Mouse (Mus musculus): ENCODE data around the gene Gm44965. TPM values are rescaled to one million over a fixed set of nuclear protein-coding genes. Genes with fewer than 3 reads are reported as not detected.
A peak's percentile ranks its signal among the peaks of the same experiment; 100 is the strongest.

Gene Gm44965
- polyA plus RNA-seq, 1 experiment from 2014 or later = 0.78 TPM

DNA sequence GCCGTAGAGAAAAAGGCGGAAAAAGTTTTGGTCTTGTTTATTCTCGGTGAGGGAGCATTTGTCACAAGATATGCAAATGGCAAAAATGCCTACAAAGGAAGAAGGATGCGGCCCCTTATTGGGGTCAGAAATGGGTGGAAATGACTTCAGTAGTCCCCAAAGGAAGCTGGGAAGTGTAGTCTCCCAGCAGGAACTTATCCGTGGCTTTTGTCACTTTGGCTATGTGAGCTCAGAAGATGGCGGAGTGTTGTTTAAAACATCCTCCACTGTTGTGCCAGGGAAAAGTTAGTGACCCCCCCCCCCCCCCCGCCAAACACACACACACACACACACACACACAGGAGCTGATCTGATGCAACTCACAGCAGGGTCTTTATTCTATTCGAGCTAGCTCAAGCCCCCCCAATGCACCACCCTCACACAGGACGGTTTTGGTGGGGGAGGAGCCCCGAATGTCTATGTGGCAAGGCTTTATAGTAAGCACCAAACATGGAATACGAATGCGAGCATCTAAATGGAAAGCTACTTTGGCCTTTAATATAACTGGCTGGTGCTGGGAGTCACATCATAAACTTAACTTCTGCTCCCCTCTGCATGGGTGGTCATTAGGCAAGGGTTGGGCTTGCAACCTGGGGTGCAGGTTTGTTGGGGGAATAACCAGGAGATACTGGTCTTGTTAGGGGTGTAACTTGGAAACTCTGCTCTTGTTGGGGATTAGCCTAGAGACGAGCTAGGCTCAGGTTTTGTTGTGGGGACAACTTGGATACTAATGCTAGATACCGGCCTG lies 38.4 kb upstream of the Gm44965 start:
- 28% methylated on average over 14 of the region's 14 CpGs for WGBS
- peak overlapping the region; percentile 99 for H3K27ac ChIP-seq
- peak overlapping the region; percentile 91 for H3K4me2 ChIP-seq (replicated peaks)
- ATAC-seq (ENCODE audit: low FRiP score) = peak; percentile 87
- peak; percentile 83 for DNase-seq (ENCODE audit: low spot score)
- peak overlapping the region; percentile 88 for H3K9ac ChIP-seq
- H3K36me3 ChIP-seq (replicated peaks; ENCODE audit: control insufficient read depth, insufficient read depth) = peaks cover 17% of the 10 kb centered on the region
- peaks cover 18% of the 10 kb centered on the region for H3K4me1 ChIP-seq (replicated peaks; ENCODE audit: control insufficient read depth, insufficient read depth, low read length)
- H3K27me3 ChIP-seq (ENCODE audit: control insufficient read depth, insufficient read depth, low read length) = no peaks in the 10 kb centered on the region
- H3K9me3 ChIP-seq (ENCODE audit: control insufficient read depth, low read length) = no peaks in the 10 kb centered on the region
- H3K4me3 ChIP-seq (replicated peaks; ENCODE audit: low read length) = peak overlapping the region; percentile 53

DNA sequence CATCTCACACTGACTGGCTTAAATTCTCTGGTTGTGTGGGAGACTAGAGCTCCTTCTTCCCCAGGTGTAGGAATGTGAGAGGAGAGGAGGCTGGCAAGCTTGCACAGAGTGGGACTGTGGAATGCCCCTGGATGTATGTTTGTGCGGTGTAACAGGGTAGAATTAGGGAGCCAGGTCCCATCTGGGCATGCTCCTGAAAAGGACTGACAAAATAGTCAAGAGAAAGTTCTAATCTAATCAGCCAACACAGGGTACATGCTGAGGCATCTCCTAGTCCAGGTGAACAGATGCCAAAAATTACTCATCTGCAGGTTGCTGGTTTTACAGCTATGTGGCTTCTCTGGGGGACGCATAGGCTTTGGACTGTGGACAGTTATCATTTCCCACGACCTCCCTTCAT lies 37.8 kb upstream of the Gm44965 start:
- Histone ChIP-seq H3K4me1 (replicated peaks; ENCODE audit: control insufficient read depth, insufficient read depth, low read length) (peaks cover 18% of the 10 kb centered on the region), H3K4me3 (replicated peaks; ENCODE audit: low read length) (no peak overlapping the region; the same call in 1 of the 2 replicates), H3K36me3 (replicated peaks; ENCODE audit: control insufficient read depth, insufficient read depth) (peaks cover 20% of the 10 kb centered on the region), H3K4me2 (replicated peaks) (peak overlapping the region; percentile 91), H3K9me3 (ENCODE audit: control insufficient read depth, low read length) (no peaks in the 10 kb centered on the region), H3K27ac (no peak overlapping the region), H3K27me3 (ENCODE audit: control insufficient read depth, insufficient read depth, low read length) (no peaks in the 10 kb centered on the region), H3K9ac (no peak overlapping the region)
- 84% methylated on average over 3 of the region's 3 CpGs for WGBS
- DNase-seq (ENCODE audit: low spot score) (no peak), ATAC-seq (ENCODE audit: low FRiP score) (no peak)

DNA sequence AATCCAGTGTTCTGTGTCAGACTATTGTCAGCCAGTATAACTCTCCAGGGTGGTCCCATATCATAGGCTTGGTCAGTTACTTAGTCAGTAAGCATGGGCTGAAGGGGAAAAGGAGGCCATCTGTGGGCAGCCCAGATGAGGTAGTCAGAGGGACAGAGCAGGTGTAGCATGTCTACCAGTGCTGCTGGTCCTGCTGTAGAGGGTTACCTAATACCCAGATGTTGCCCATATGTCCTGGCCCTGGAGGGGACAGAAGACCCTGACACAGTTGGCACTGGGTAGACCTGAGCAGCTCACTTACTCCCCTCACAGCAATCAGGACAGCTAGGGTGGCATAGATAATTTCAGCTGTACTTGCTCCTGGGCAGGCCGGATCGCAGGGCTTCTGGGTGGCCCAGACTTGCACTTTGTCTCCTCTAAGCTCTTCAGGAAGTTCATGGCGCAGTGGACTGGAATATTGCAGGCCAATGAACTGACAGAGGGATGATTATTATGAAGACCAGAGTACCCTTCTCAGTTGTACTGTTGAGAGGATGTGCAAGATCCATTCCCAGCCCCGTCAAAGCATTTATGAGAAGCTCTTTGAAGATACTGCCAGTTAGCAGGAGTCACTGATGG lies 27.9 kb upstream of the Gm44965 start:
- H3K4me2 ChIP-seq (replicated peaks) = no peak overlapping the region
- no peaks in the 10 kb centered on the region for H3K27me3 ChIP-seq (ENCODE audit: control insufficient read depth, insufficient read depth, low read length)
- H3K4me1 ChIP-seq (replicated peaks; ENCODE audit: control insufficient read depth, insufficient read depth, low read length) = no peaks in the 10 kb centered on the region
- H3K9me3 ChIP-seq (ENCODE audit: control insufficient read depth, low read length) = no peaks in the 10 kb centered on the region
- H3K27ac ChIP-seq = no peak overlapping the region
- no peak overlapping the region for H3K4me3 ChIP-seq (replicated peaks; ENCODE audit: low read length)
- DNase-seq (ENCODE audit: low spot score) (no peak), ATAC-seq (ENCODE audit: low FRiP score) (no peak)
- H3K9ac ChIP-seq = no peak overlapping the region
- 99% methylated on average over 4 of the region's 4 CpGs for WGBS
- H3K36me3 ChIP-seq (replicated peaks; ENCODE audit: control insufficient read depth, insufficient read depth) = peaks cover 50% of the 10 kb centered on the region

DNA sequence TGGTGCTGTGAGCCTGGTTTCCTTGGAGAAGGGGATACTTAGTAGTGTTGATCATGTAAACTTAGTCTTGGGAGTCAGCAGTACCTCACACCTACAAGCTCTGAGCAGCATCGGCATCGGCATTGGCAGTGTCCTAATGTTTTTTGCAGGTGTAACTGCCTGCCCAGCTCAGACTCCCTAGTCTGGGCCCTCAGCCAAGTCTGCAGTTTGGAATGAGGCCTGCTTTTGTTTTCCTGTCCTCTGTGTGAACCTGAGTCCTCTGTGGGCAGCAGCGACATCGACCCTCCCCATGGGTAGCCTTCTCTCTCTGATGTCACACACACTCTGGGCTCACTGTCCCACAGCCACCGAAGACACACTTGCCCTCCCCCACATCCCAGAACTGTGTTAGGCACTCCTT lies 27.4 kb upstream of the Gm44965 start:
- H3K9me3 ChIP-seq (ENCODE audit: control insufficient read depth, low read length) = no peaks in the 10 kb centered on the region
- H3K27ac ChIP-seq = no peak overlapping the region
- no peak overlapping the region for H3K4me2 ChIP-seq (replicated peaks)
- H3K9ac ChIP-seq = no peak overlapping the region
- H3K4me3 ChIP-seq (replicated peaks; ENCODE audit: low read length) = no peak overlapping the region
- no peaks in the 10 kb centered on the region for H3K4me1 ChIP-seq (replicated peaks; ENCODE audit: control insufficient read depth, insufficient read depth, low read length)
- DNase-seq (ENCODE audit: low spot score) = no peak
- 56% methylated on average over 5 of the region's 5 CpGs for WGBS
- H3K36me3 ChIP-seq (replicated peaks; ENCODE audit: control insufficient read depth, insufficient read depth) = peaks cover 50% of the 10 kb centered on the region
- H3K27me3 ChIP-seq (ENCODE audit: control insufficient read depth, insufficient read depth, low read length) = no peaks in the 10 kb centered on the region
- no peak; the same call in 1 of the 2 replicates for ATAC-seq (ENCODE audit: low FRiP score)

DNA sequence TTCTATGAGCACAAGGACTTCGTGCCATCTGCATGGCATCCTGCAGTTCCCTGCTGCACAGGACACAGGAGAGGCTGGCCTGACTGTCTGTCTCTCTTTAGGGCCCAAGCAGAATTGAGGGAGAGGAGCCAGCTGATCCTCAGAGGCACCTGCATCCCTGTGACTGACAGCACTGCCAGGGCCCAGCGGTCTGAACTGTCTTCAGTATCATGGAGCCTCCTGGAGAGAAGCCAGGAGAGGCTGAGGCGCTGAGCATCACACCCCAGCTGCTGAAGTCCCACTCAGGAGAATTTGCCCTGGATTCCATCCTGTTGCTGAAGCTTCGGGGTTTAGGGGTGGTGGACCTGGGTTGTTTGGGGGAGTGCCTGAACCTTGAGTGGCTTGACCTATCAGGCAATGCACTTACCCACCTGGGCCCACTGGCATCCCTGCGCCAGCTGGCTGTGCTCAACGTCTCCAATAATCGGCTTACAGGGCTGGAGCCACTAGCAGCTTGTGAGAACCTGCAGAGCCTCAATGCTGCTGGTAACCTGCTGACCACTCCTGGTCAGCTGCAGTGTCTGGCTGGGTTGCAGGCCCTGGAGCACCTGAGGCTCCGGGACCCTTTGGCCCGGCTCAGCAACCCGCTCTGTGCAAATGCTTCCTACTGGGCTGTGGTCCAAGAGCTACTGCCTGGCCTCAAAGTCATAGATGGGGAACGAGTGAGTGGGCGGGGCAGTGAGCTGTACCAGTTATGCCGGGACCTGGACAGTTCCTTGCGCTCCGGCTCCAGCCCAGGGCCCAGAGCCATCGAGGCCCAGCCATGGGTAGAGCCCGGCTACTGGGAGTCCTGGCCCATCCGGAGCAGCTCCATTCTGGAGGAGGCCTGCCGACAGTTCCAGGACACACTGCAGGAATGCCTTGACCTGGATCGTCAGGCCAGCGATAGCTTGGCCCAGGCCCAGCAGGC lies 25.4 kb upstream of the Gm44965 start:
- ATAC-seq (ENCODE audit: low FRiP score) (peak; percentile 41; the same call in 1 of the 2 replicates), DNase-seq (ENCODE audit: low spot score) (no peak)
- H3K9ac ChIP-seq = no peak overlapping the region
- H3K36me3 ChIP-seq (replicated peaks; ENCODE audit: control insufficient read depth, insufficient read depth) = peaks cover 42% of the 10 kb centered on the region
- WGBS = 89% methylated on average over 21 of the region's 21 CpGs
- H3K9me3 ChIP-seq (ENCODE audit: control insufficient read depth, low read length) = no peaks in the 10 kb centered on the region
- H3K4me1 ChIP-seq (replicated peaks; ENCODE audit: control insufficient read depth, insufficient read depth, low read length) = no peaks in the 10 kb centered on the region
- H3K4me3 ChIP-seq (replicated peaks; ENCODE audit: low read length) = no peak overlapping the region
- H3K27ac ChIP-seq = no peak overlapping the region
- no peaks in the 10 kb centered on the region for H3K27me3 ChIP-seq (ENCODE audit: control insufficient read depth, insufficient read depth, low read length)
- H3K4me2 ChIP-seq (replicated peaks) = no peak overlapping the region

DNA sequence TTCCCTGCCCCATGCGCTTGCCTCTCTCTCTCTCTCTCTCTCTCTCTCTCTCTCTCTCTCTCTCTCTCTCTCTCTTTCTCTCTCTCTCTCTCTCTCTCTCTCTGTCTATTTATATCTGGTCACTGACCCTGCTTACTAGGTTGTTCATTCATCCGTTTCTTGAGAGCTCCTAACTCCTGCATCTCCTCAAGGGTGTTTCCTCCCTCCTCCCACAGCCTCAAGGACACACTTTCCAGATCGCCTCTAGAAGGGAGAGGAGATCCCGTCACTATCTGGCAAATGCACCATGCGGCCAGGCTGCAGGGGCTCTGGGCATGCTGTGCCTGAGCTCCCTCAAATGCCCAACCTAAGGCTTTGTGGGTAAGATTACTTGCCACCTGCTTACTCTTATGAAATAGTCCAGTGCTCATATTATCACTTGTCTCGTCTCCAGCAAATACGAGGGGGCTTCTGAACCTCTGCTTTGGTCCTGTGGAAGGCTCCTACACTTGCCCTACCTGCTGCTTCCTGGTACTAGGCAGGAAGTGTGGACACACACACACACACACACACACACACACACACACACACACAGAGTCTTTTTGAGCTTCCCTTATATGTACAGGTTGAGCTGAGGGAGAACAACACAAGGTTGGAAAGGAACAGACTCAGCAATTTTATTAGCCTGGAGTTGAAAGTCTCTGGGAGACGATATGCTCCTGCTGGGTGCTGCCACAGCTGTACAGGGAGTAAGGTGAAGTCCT lies 24.5 kb upstream of the Gm44965 start:
- H3K36me3 ChIP-seq (replicated peaks; ENCODE audit: control insufficient read depth, insufficient read depth) = peaks cover 35% of the 10 kb centered on the region
- no peak overlapping the region for H3K9ac ChIP-seq
- no peaks in the 10 kb centered on the region for H3K27me3 ChIP-seq (ENCODE audit: control insufficient read depth, insufficient read depth, low read length)
- H3K27ac ChIP-seq = no peak overlapping the region
- no peaks in the 10 kb centered on the region for H3K4me1 ChIP-seq (replicated peaks; ENCODE audit: control insufficient read depth, insufficient read depth, low read length)
- H3K9me3 ChIP-seq (ENCODE audit: control insufficient read depth, low read length) = no peaks in the 10 kb centered on the region
- WGBS = 87% methylated on average over 8 of the region's 8 CpGs
- H3K4me3 ChIP-seq (replicated peaks; ENCODE audit: low read length) = no peak overlapping the region
- ATAC-seq (ENCODE audit: low FRiP score) (no peak), DNase-seq (ENCODE audit: low spot score) (no peak)
- H3K4me2 ChIP-seq (replicated peaks) = no peak overlapping the region

DNA sequence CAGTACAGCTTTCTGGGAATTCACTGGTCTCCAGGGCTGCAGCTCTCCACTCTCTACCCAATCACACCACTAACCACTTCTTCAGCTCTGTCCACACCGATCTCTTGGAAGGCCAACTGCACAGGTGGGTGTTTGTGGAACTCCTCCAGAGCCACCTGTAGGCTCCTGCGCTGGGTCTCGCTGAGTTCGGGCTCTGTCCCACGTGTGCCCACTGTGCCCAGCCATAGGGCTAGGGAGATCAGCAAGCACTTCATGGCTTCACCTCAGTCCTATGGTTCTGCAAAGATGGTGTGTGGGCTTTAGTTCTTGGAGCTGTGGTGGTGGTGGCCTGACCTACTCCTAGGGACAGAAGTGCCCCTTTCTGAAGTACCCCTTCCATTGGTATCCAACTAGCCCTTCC lies 21.7 kb upstream of the Gm44965 start:
- Histone ChIP-seq H3K4me3 (replicated peaks; ENCODE audit: low read length) (no peak overlapping the region), H3K27me3 (ENCODE audit: control insufficient read depth, insufficient read depth, low read length) (no peaks in the 10 kb centered on the region), H3K9ac (no peak overlapping the region), H3K36me3 (replicated peaks; ENCODE audit: control insufficient read depth, insufficient read depth) (peaks cover 13% of the 10 kb centered on the region; the same call in 1 of the 2 replicates), H3K4me1 (replicated peaks; ENCODE audit: control insufficient read depth, insufficient read depth, low read length) (no peaks in the 10 kb centered on the region), H3K4me2 (replicated peaks) (no peak overlapping the region), H3K27ac (no peak overlapping the region), H3K9me3 (ENCODE audit: control insufficient read depth, low read length) (no peaks in the 10 kb centered on the region)
- WGBS = 92% methylated on average over 5 of the region's 5 CpGs
- no peak for DNase-seq (ENCODE audit: low spot score)
- no peak for ATAC-seq (ENCODE audit: low FRiP score)

DNA sequence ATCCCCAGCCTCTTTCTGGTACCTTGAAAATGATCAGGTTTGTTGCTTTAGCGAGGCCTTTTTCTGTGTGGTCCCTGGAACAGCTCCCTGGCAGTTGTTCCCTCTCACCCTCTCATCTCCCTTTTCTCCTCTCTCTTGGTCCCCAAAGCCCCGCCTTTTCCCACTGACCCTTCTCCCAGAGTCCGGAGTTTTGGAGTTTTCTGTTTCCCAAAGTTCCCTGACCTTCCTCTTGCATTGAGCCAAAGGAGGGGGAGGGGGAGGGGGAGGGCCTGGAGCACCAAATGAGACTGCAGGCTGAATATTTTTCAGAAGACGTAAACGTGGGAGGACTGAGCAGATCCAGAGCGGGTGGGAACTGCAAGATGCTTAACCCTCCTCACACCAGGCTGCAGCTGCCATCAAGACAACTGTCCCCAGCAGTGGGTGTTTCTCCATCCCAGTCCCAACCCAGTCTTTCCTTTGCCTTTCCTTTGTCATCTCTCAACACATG lies 21.1 kb upstream of the Gm44965 start, which contains the start of gene Rarres2:
Gene Rarres2 (minus strand): TSS at position 218 of the 490 bp plus-strand sequence.
- Histone ChIP-seq H3K4me3 (replicated peaks; ENCODE audit: low read length) (no peak within 1 kb of the TSS), H3K9me3 (ENCODE audit: control insufficient read depth, low read length) (no peaks in the 10 kb centered on the region), H3K9ac (no peak within 1 kb of the TSS), H3K27me3 (ENCODE audit: control insufficient read depth, insufficient read depth, low read length) (no peaks in the 10 kb centered on the region), H3K4me2 (replicated peaks) (no peak within 1 kb of the TSS), H3K27ac (no peak within 1 kb of the TSS), H3K36me3 (replicated peaks; ENCODE audit: control insufficient read depth, insufficient read depth) (peaks cover 13% of the 10 kb centered on the region; the same call in 1 of the 2 replicates), H3K4me1 (replicated peaks; ENCODE audit: control insufficient read depth, insufficient read depth, low read length) (no peaks in the 10 kb centered on the region)
- 32% methylated on average over 6 of the region's 6 CpGs for WGBS
- DNase-seq (ENCODE audit: low spot score) (no peak), ATAC-seq (ENCODE audit: low FRiP score) (no peak)
